Mouse (Mus musculus): ENCODE measurements around the gene Exoc6b. TPM values are rescaled to one million over a fixed set of nuclear protein-coding genes. Genes with fewer than 3 reads are reported as not detected.

Gene Exoc6b
- total and polyA plus RNA-seq, 2 experiments, result 2.3 to 6.1 TPM

- H3K9ac ChIP-seq (ENCODE audit: low read depth, low read length), result no peak overlapping the region
- 91% methylated on average over 3 of the region's 3 CpGs for WGBS
- H3K4me1 ChIP-seq (ENCODE audit: control insufficient read depth, insufficient read depth, low read length), result peaks cover 4% of the 10 kb centered on the region; the same call in 1 of the 2 replicates
- H3K79me2 ChIP-seq (ENCODE audit: control insufficient read depth, insufficient read depth, low read length), result no peaks in the 10 kb centered on the region
- no peaks in the 10 kb centered on the region for H3K27me3 ChIP-seq (ENCODE audit: control insufficient read depth, insufficient read depth, low read length)
- no peaks in the 10 kb centered on the region for H3K36me3 ChIP-seq (ENCODE audit: control insufficient read depth, insufficient read depth, low read length)
- no peak for DNase-seq (ENCODE audit: extremely low read depth, low read depth, low spot score)
- TF ChIP-seq CTCF (IDR thresholded peaks at IDR 0.05; ENCODE audit: low read depth, low read length), result no peak
- TF ChIP-seq POLR2A (IDR thresholded peaks at IDR 0.05; ENCODE audit: extremely low read depth, insufficient read depth, low read length), result no peak
- no peak overlapping the region for H3K4me3 ChIP-seq (ENCODE audit: insufficient read depth, low read depth, low read length)
- no peak overlapping the region for H3K27ac ChIP-seq (replicated peaks; ENCODE audit: insufficient read depth, low read depth, low read length)
These were observed 270.6 kb downstream of the Exoc6b start for GRCm38 (mm10) chr6:84798736-84799135.

- H3K27ac ChIP-seq (replicated peaks; ENCODE audit: insufficient read depth, low read depth, low read length), result no peak overlapping the region
- 92% methylated on average over 2 of the region's 2 CpGs for WGBS
- no peaks in the 10 kb centered on the region; the same call in 1 of the 2 replicates for H3K36me3 ChIP-seq (ENCODE audit: control insufficient read depth, insufficient read depth, low read length)
- H3K4me1 ChIP-seq (ENCODE audit: control insufficient read depth, insufficient read depth, low read length), result no peaks in the 10 kb centered on the region
- TF ChIP-seq CTCF (IDR thresholded peaks at IDR 0.05; ENCODE audit: low read depth, low read length), result no peak
- TF ChIP-seq POLR2A (IDR thresholded peaks at IDR 0.05; ENCODE audit: extremely low read depth, insufficient read depth, low read length), result no peak
- H3K79me2 ChIP-seq (ENCODE audit: control insufficient read depth, insufficient read depth, low read length), result no peaks in the 10 kb centered on the region
- no peak overlapping the region for H3K9ac ChIP-seq (ENCODE audit: low read depth, low read length)
- H3K4me3 ChIP-seq (ENCODE audit: insufficient read depth, low read depth, low read length), result no peak overlapping the region
- DNase-seq (ENCODE audit: extremely low read depth, low read depth, low spot score), result no peak
- H3K27me3 ChIP-seq (ENCODE audit: control insufficient read depth, insufficient read depth, low read length), result no peaks in the 10 kb centered on the region
These were observed 285.3 kb downstream of the Exoc6b start for GRCm38 (mm10) chr6:84783994-84784393.

GRCm38 (mm10) chr6:84779987-84780386 lies 289.3 kb downstream of the Exoc6b start:
- TF ChIP-seq POLR2A (IDR thresholded peaks at IDR 0.05; ENCODE audit: extremely low read depth, insufficient read depth, low read length), result no peak
- no peak for TF ChIP-seq CTCF (IDR thresholded peaks at IDR 0.05; ENCODE audit: low read depth, low read length)
- no peak for DNase-seq (ENCODE audit: extremely low read depth, low read depth, low spot score)
- no peak overlapping the region for H3K9ac ChIP-seq (ENCODE audit: low read depth, low read length)
- no peaks in the 10 kb centered on the region for H3K4me1 ChIP-seq (ENCODE audit: control insufficient read depth, insufficient read depth, low read length)
- WGBS, result 88% methylated on average over 5 of the region's 5 CpGs
- H3K4me3 ChIP-seq (ENCODE audit: insufficient read depth, low read depth, low read length), result no peak overlapping the region
- H3K27ac ChIP-seq (replicated peaks; ENCODE audit: insufficient read depth, low read depth, low read length), result no peak overlapping the region
- H3K79me2 ChIP-seq (ENCODE audit: control insufficient read depth, insufficient read depth, low read length), result no peaks in the 10 kb centered on the region
- H3K27me3 ChIP-seq (ENCODE audit: control insufficient read depth, insufficient read depth, low read length), result no peaks in the 10 kb centered on the region
- no peaks in the 10 kb centered on the region for H3K36me3 ChIP-seq (ENCODE audit: control insufficient read depth, insufficient read depth, low read length)

GRCm38 (mm10) chr6:84778970-84779369 lies 290.3 kb downstream of the Exoc6b start:
- Histone ChIP-seq H3K27ac (replicated peaks; ENCODE audit: insufficient read depth, low read depth, low read length) (no peak overlapping the region), H3K9ac (ENCODE audit: low read depth, low read length) (no peak overlapping the region), H3K27me3 (ENCODE audit: control insufficient read depth, insufficient read depth, low read length) (no peaks in the 10 kb centered on the region), H3K79me2 (ENCODE audit: control insufficient read depth, insufficient read depth, low read length) (no peaks in the 10 kb centered on the region), H3K36me3 (ENCODE audit: control insufficient read depth, insufficient read depth, low read length) (no peaks in the 10 kb centered on the region), H3K4me3 (ENCODE audit: insufficient read depth, low read depth, low read length) (no peak overlapping the region), H3K4me1 (ENCODE audit: control insufficient read depth, insufficient read depth, low read length) (no peaks in the 10 kb centered on the region)
- TF ChIP-seq POLR2A (IDR thresholded peaks at IDR 0.05; ENCODE audit: extremely low read depth, insufficient read depth, low read length) (no peak), CTCF (IDR thresholded peaks at IDR 0.05; ENCODE audit: low read depth, low read length) (no peak)
- no peak for DNase-seq (ENCODE audit: extremely low read depth, low read depth, low spot score)
- WGBS, result 80% methylated on average over 5 of the region's 5 CpGs

GRCm38 (mm10) chr6:84775908-84776307 lies 293.4 kb downstream of the Exoc6b start:
- TF ChIP-seq CTCF (IDR thresholded peaks at IDR 0.05; ENCODE audit: low read depth, low read length) (no peak), POLR2A (IDR thresholded peaks at IDR 0.05; ENCODE audit: extremely low read depth, insufficient read depth, low read length) (no peak)
- Histone ChIP-seq H3K27me3 (ENCODE audit: control insufficient read depth, insufficient read depth, low read length) (no peaks in the 10 kb centered on the region), H3K27ac (replicated peaks; ENCODE audit: insufficient read depth, low read depth, low read length) (no peak overlapping the region), H3K36me3 (ENCODE audit: control insufficient read depth, insufficient read depth, low read length) (no peaks in the 10 kb centered on the region), H3K4me1 (ENCODE audit: control insufficient read depth, insufficient read depth, low read length) (no peaks in the 10 kb centered on the region), H3K4me3 (ENCODE audit: insufficient read depth, low read depth, low read length) (no peak overlapping the region), H3K79me2 (ENCODE audit: control insufficient read depth, insufficient read depth, low read length) (no peaks in the 10 kb centered on the region), H3K9ac (ENCODE audit: low read depth, low read length) (no peak overlapping the region)
- 97% methylated on average over 1 of the region's 1 CpGs for WGBS
- no peak for DNase-seq (ENCODE audit: extremely low read depth, low read depth, low spot score)

- TF ChIP-seq POLR2A (IDR thresholded peaks at IDR 0.05; ENCODE audit: extremely low read depth, insufficient read depth, low read length) (no peak), CTCF (IDR thresholded peaks at IDR 0.05; ENCODE audit: low read depth, low read length) (no peak)
- Histone ChIP-seq H3K27me3 (ENCODE audit: control insufficient read depth, insufficient read depth, low read length) (no peaks in the 10 kb centered on the region), H3K4me3 (ENCODE audit: insufficient read depth, low read depth, low read length) (no peak overlapping the region), H3K79me2 (ENCODE audit: control insufficient read depth, insufficient read depth, low read length) (no peaks in the 10 kb centered on the region), H3K9ac (ENCODE audit: low read depth, low read length) (no peak overlapping the region), H3K36me3 (ENCODE audit: control insufficient read depth, insufficient read depth, low read length) (0 out of 2 replicates have a peak, but pooled peaks cover 1% of the 10 kb centered on the region), H3K27ac (replicated peaks; ENCODE audit: insufficient read depth, low read depth, low read length) (no peak overlapping the region), H3K4me1 (ENCODE audit: control insufficient read depth, insufficient read depth, low read length) (no peaks in the 10 kb centered on the region; the same call in 1 of the 2 replicates)
- whole genome bisulfite sequencing, result 87% methylated on average over 3 of the region's 3 CpGs
- no peak for DNase-seq (ENCODE audit: extremely low read depth, low read depth, low spot score)
These were observed 314.0 kb downstream of the Exoc6b start for GRCm38 (mm10) chr6:84755266-84755665.
